In genomic region chrX:100480317-100480716, GRCm38 (mm10) we compare ENCODE assay signal across 9 mouse cellular contexts. TPM values are rescaled to one million over a fixed set of nuclear protein-coding genes. Genes with fewer than 3 reads are reported as not detected.
A peak's percentile ranks its signal among the peaks of the same experiment; 100 is the strongest.
DNase-seq lines count a peak whose midpoint lies in the region; ATAC-seq and TF ChIP-seq lines count a peak whose summit lies in the region.
"Had no signal": no experiment of that assay in that cellular context is flagged by ENCODE, and none has a peak within 500 bp of the region (broad histone marks: within the 10 kb centered on the region; RNA-seq: fewer than 3 reads in every experiment).

No protein-coding gene starts in this region.

- H3K4me1 ChIP-seq in liver, embryonic 14.5 days (replicated peaks; ENCODE audit: control insufficient read depth in 2 of 2, insufficient read depth in 2 of 2, low read length in 1 of 2) = peaks cover 0 to 8% of the 10 kb centered on the region in 2 experiments; a peak in 3 of 4 replicates
- no peaks in the 10 kb centered on the region for H3K4me1 ChIP-seq in neural tube, embryonic 11.5 days (ENCODE audit: control insufficient read depth, insufficient read depth, low read length)
- no peaks in the 10 kb centered on the region for H3K4me1 ChIP-seq in stomach, postnatal 0 days (replicated peaks; ENCODE audit: control insufficient read depth, insufficient read depth)
- H3K4me1 ChIP-seq: embryonic facial prominence, embryonic 15.5 days had no signal

- no peak for TF ChIP-seq EP300 in liver, embryonic 14.5 days (IDR thresholded peaks at IDR 0.05; ENCODE audit: low read depth)
- no peak for TF ChIP-seq EP300 in stomach, postnatal 0 days (optimal IDR thresholded peaks at IDR 0.05)

- H3K4me2 ChIP-seq in liver, embryonic 14.5 days (ENCODE audit: low read depth) = no peak overlapping the region
- no peak overlapping the region for H3K4me2 ChIP-seq in neural tube, embryonic 11.5 days (ENCODE audit: low read depth)
- no peak overlapping the region for H3K4me2 ChIP-seq in stomach, postnatal 0 days (replicated peaks; ENCODE audit: low read depth)
- H3K4me2 ChIP-seq: embryonic facial prominence, embryonic 15.5 days had no signal

- no peaks in the 10 kb centered on the region for H3K27me3 ChIP-seq in liver, embryonic 14.5 days (ENCODE audit: control insufficient read depth, insufficient read depth, low read length)
- no peaks in the 10 kb centered on the region for H3K27me3 ChIP-seq in neural tube, embryonic 11.5 days (ENCODE audit: control insufficient read depth, insufficient read depth, low read length)
- no peaks in the 10 kb centered on the region for H3K27me3 ChIP-seq in stomach, postnatal 0 days (ENCODE audit: control insufficient read depth, insufficient read depth, low read length)

- H3K4me3 ChIP-seq in liver, embryonic 14.5 days (ENCODE audit: insufficient read depth in 1 of 2, low read depth in 2 of 2, low read length in 2 of 2) = no peak overlapping the region
- H3K4me3 ChIP-seq in neural tube, embryonic 11.5 days (ENCODE audit: low read depth, low read length) = no peak overlapping the region
- H3K4me3 ChIP-seq in stomach, postnatal 0 days (ENCODE audit: low read depth, low read length) = no peak overlapping the region
- H3K4me3 ChIP-seq: embryonic facial prominence, embryonic 15.5 days had no signal

- H3K36me3 ChIP-seq in liver, embryonic 14.5 days (replicated peaks; ENCODE audit: control insufficient read depth, insufficient read depth, low read depth) = no peaks in the 10 kb centered on the region
- H3K36me3 ChIP-seq in neural tube, embryonic 11.5 days (ENCODE audit: control insufficient read depth, insufficient read depth, low read length) = no peaks in the 10 kb centered on the region
- no peaks in the 10 kb centered on the region for H3K36me3 ChIP-seq in stomach, postnatal 0 days (ENCODE audit: control insufficient read depth, insufficient read depth, low read length)
- H3K36me3 ChIP-seq: embryonic facial prominence, embryonic 15.5 days had no signal

- peak; percentile 72 for TF ChIP-seq CTCF in liver, embryonic 14.5 days (IDR thresholded peaks at IDR 0.05; ENCODE audit: low read depth)
- TF ChIP-seq CTCF in stomach, postnatal 0 days (IDR thresholded peaks at IDR 0.05; ENCODE audit: low read depth) = peak; percentile 78

- H3K9ac ChIP-seq in liver, embryonic 14.5 days (replicated peaks) = no peak overlapping the region
- H3K9ac ChIP-seq in neural tube, embryonic 11.5 days (ENCODE audit: low read length) = no peak overlapping the region
- no peak overlapping the region for H3K9ac ChIP-seq in stomach, postnatal 0 days (ENCODE audit: low read length)
- H3K9ac ChIP-seq: embryonic facial prominence, embryonic 15.5 days had no signal

- 20% methylated on average over 3 of the region's 3 CpGs for WGBS in liver, embryonic 14.5 days (ENCODE audit: insufficient replicate concordance)
- WGBS in neural tube, embryonic 11.5 days = 40% methylated on average over 3 of the region's 3 CpGs
- WGBS in stomach, postnatal 0 days = 30% methylated on average over 3 of the region's 3 CpGs

- intact Hi-C loops in heart, postnatal 25 days (cut with DNase I) = loop anchor here (1.0 to 5.0 kb wide), 5 partner anchors 83 to 1350 kb away; no protein-coding TSS in a partner anchor

- peak; percentile 91 for ATAC-seq in erythroblast, adult 5-6 weeks (replicated peaks; ENCODE audit: low FRiP score, poor library complexity, severe bottlenecking)
- ATAC-seq in liver, embryonic 14.5 days (ENCODE audit: insufficient read depth) = peak; percentile 69; the same call in 1 of the 2 replicates
- ATAC-seq in neural tube, embryonic 11.5 days (ENCODE audit: insufficient read depth, low FRiP score, low TSS enrichment) = 0 out of 2 replicates have a peak, but pooled peaks have one; percentile 58
- peak; percentile 79; the same call in 1 of the 2 replicates for ATAC-seq in stomach, postnatal 0 days (ENCODE audit: low FRiP score, low TSS enrichment)

- no peak overlapping the region for H3K27ac ChIP-seq in liver, embryonic 14.5 days
- H3K27ac ChIP-seq in neural tube, embryonic 11.5 days (ENCODE audit: low read depth, low read length) = no peak overlapping the region
- no peak overlapping the region for H3K27ac ChIP-seq in stomach, postnatal 0 days (replicated peaks)
- H3K27ac ChIP-seq: embryonic facial prominence, embryonic 15.5 days had no signal

- DNase-seq in CD4-positive, CD25-positive, alpha-beta regulatory T cell, adult 2 months (ENCODE audit: low read depth, low spot score) = peak; percentile 82
- peak; percentile 60 for DNase-seq in adrenal gland, postnatal 25 days
- DNase-seq in heart, postnatal 25 days (ENCODE audit: low spot score) = peak; percentile 19
- peak; percentile 72 to 84 for DNase-seq in kidney, postnatal 36 days
- DNase-seq in liver, embryonic 14.5 days (ENCODE audit: low read depth in 3 of 3, low spot score in 3 of 3) = peak; percentile 28 to 43 (median 34)
- peak; percentile 59 for DNase-seq in neural tube, embryonic 11.5 days (ENCODE audit: low spot score)
- peak; percentile 77 for DNase-seq in stomach, postnatal 0 days (ENCODE audit: low spot score)

- H3K9me3 ChIP-seq in liver, embryonic 14.5 days (ENCODE audit: control insufficient read depth, low read length) = no peaks in the 10 kb centered on the region
- no peaks in the 10 kb centered on the region for H3K9me3 ChIP-seq in neural tube, embryonic 11.5 days (ENCODE audit: control insufficient read depth, low read length)
- no peaks in the 10 kb centered on the region for H3K9me3 ChIP-seq in stomach, postnatal 0 days (ENCODE audit: control insufficient read depth, low read length)
- H3K9me3 ChIP-seq: embryonic facial prominence, embryonic 15.5 days had no signal

RNA-seq across cellular contexts. Expression of gene Igbp1, which starts 13.8 kb away (rescaled TPM):
- 60.6 and 65.5 TPM in 2 replicates for total RNA-seq in adrenal gland, postnatal 25 days (2021)
- 15.7 and 22.1 TPM in 2 replicates for total RNA-seq in erythroblast, adult 5-6 weeks (2015; ENCODE audit: low replicate concordance)
- 18.7 and 19.2 TPM in 2 replicates for total RNA-seq in erythroblast, adult 5-6 weeks (2017; ENCODE audit: low replicate concordance)
- 10 to 100 TPM; 37.5 to 39.7 TPM for total RNA-seq in heart, postnatal 25 days (2021)
- polyA plus RNA-seq in liver, embryonic 14.5 days (2012; rRNA removed) = 16.2 and 26.3 TPM in 2 replicates
- 18.8 and 20.3 TPM in 2 replicates for polyA plus RNA-seq in liver, embryonic 14.5 days (2014; fragmentation: Nextera tagmentation; extraction: Ambion mirVana)
- polyA plus RNA-seq in neural tube, embryonic 11.5 days (2014; fragmentation: Nextera tagmentation; extraction: Ambion mirVana) = 39.8 and 44.8 TPM in 2 replicates
- 28.9 and 30.7 TPM in 2 replicates for polyA plus RNA-seq in stomach, postnatal 0 days (2015; fragmentation: Nextera tagmentation; extraction: Ambion mirVana)

RNA-seq across cellular contexts. Expression of gene Awat2, which starts 37.8 kb away (rescaled TPM):
- 0.88 and 0.95 TPM in 2 replicates for total RNA-seq in adrenal gland, postnatal 25 days (2021)
- not detected in 2 replicates for total RNA-seq in erythroblast, adult 5-6 weeks (2015; ENCODE audit: low replicate concordance)
- not detected in 2 replicates for total RNA-seq in erythroblast, adult 5-6 weeks (2017; ENCODE audit: low replicate concordance)
- total RNA-seq in heart, postnatal 25 days (2021) = not detected
- 0.18 and 0.26 TPM in 2 replicates for polyA plus RNA-seq in liver, embryonic 14.5 days (2012; rRNA removed)
- 0.15 TPM in 2 replicates for polyA plus RNA-seq in liver, embryonic 14.5 days (2014; fragmentation: Nextera tagmentation; extraction: Ambion mirVana)
- polyA plus RNA-seq in neural tube, embryonic 11.5 days (2014; fragmentation: Nextera tagmentation; extraction: Ambion mirVana) = 0.53 and 0.73 TPM in 2 replicates
- 0.36 and 0.39 TPM in 2 replicates for polyA plus RNA-seq in stomach, postnatal 0 days (2015; fragmentation: Nextera tagmentation; extraction: Ambion mirVana)

RNA-seq across cellular contexts. Expression of gene Dgat2l6, which starts 44.3 kb away (rescaled TPM):
- not detected in 2 replicates for total RNA-seq in adrenal gland, postnatal 25 days (2021)
- total RNA-seq in erythroblast, adult 5-6 weeks (2015; ENCODE audit: low replicate concordance) = not detected in 2 replicates
- total RNA-seq in erythroblast, adult 5-6 weeks (2017; ENCODE audit: low replicate concordance) = not detected in 2 replicates
- not detected for total RNA-seq in heart, postnatal 25 days (2021)
- not detected in 2 replicates for polyA plus RNA-seq in liver, embryonic 14.5 days (2012; rRNA removed)
- polyA plus RNA-seq in liver, embryonic 14.5 days (2014; fragmentation: Nextera tagmentation; extraction: Ambion mirVana) = not detected in 2 replicates
- polyA plus RNA-seq in neural tube, embryonic 11.5 days (2014; fragmentation: Nextera tagmentation; extraction: Ambion mirVana) = not detected in 2 replicates
- polyA plus RNA-seq in stomach, postnatal 0 days (2015; fragmentation: Nextera tagmentation; extraction: Ambion mirVana) = 0.04 TPM in 2 replicates
- polyA plus RNA-seq: embryonic facial prominence, embryonic 15.5 days had no signal

RNA-seq across cellular contexts. Expression of gene Otud6a, which starts 51.5 kb away (rescaled TPM):
- total RNA-seq in adrenal gland, postnatal 25 days (2021) = not detected in 2 replicates
- total RNA-seq in erythroblast, adult 5-6 weeks (2015; ENCODE audit: low replicate concordance) = not detected in 2 replicates
- not detected in 2 replicates for total RNA-seq in erythroblast, adult 5-6 weeks (2017; ENCODE audit: low replicate concordance)
- not detected for total RNA-seq in heart, postnatal 25 days (2021)
- not detected in 2 replicates for polyA plus RNA-seq in liver, embryonic 14.5 days (2012; rRNA removed)
- polyA plus RNA-seq in liver, embryonic 14.5 days (2014; fragmentation: Nextera tagmentation; extraction: Ambion mirVana) = not detected in 2 replicates
- polyA plus RNA-seq in neural tube, embryonic 11.5 days (2014; fragmentation: Nextera tagmentation; extraction: Ambion mirVana) = not detected in 2 replicates
- polyA plus RNA-seq in stomach, postnatal 0 days (2015; fragmentation: Nextera tagmentation; extraction: Ambion mirVana) = not detected in 2 replicates
- polyA plus RNA-seq: embryonic facial prominence, embryonic 15.5 days had no signal

Comparison
In these comparisons a context has a peak if more than half of its experiments do, and no peak if none do; other contexts are left out.
1. DNase-seq: peak in every context shown above with its lines; median percentile 82 in CD4-positive, CD25-positive, alpha-beta regulatory T cell, adult 2 months; 78 in kidney, postnatal 36 days; 77 in stomach, postnatal 0 days; 60 in adrenal gland, postnatal 25 days; 59 in neural tube, embryonic 11.5 days; 34 in liver, embryonic 14.5 days; 19 in heart, postnatal 25 days.